Mouse (Mus musculus) urinary bladder, adult 2 months (tissue): ENCODE measurements around the gene Cpsf4l. TPM values are rescaled to one million over a fixed set of nuclear protein-coding genes. Genes with fewer than 3 reads are reported as not detected.
A peak's percentile ranks its signal among the peaks of the same experiment; 100 is the strongest.

Experiments used
- DNase-seq: peaks from one replicate; pipeline ENCODE4 v3.0.0; 2022; ENCODE audit warnings: low spot score
- polyA plus RNA-seq: library from polyadenylated mRNA; depleted of rRNA; stranded (reverse); fragments of >200 nt; gene quantifications from 2 replicates; pipeline ENCODE4 v1.2.3, GENCODE M21; 2012; rRNA removed

The Cpsf4l gene
- 0.38 and 0.44 TPM in 2 replicates for polyA plus RNA-seq

DNA sequence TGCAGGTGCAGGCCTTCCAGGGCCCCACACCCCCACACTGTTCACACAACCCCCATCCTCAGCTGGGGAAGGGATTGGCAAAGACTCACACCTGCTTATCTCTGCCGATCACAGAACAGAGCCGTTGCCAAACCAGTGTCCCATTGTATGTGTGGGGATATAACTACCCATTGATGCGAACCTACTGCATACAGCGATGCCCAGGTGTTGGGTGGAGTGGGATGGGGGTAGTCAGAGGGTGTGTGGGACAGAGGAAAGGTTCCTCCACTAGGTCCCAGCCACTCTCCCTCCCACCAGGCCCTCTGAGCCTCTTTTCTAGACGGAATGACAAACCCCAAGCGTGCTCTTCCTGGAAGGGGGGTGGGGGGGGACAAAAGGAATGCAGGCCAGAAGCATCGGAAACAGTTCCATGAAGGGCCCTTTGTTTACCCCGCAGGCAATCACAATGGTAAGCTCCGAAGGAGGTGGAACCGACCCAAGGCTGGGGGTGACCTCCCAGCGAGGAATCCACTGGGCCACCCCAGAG, at the start of gene Cpsf4l:
TSS of gene Cpsf4l (minus strand) at position 287 of the 526 bp plus-strand sequence.
- no peak for DNase-seq

DNA sequence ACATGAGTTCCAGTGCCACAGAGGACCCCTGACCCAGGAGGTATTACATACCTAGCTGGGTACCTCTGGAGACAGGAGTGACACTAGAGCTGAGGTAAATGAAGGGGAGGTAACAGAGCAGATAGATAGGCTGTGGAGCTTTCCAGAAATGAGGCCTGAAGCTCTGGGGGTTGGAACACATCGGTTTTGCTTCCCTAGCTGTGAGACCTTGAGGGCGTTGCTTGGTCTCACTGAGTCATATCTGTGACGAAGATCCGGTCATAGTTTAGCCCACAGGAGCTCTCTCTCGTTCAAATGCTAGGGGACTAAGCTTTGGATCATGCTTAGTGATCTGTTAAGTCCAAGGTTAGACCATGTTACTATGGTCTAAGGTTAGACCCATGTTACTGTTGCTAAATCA, 49.0 kb upstream of the Cpsf4l start:
- DNase-seq: no peak

DNA sequence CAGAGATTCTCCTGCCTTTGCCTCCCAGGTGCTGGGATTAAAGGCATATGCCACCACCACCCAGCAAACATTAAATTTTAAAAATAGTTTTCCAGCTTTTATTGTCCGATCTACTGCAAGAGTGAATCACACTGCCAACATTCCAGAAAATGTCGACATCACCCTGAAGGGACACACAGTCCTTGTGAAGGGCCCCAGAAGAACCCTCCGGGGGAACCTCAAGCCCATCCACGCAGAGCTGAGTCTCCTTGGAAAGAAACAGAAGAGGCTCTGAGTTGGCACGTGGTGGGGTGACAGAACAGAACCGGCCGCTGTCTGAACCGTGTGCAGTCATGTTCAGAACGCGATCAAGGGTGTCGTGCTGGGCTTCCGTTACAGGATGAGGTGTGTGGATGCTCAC, 46.8 kb upstream of the Cpsf4l start:
- DNase-seq: no peak

DNA sequence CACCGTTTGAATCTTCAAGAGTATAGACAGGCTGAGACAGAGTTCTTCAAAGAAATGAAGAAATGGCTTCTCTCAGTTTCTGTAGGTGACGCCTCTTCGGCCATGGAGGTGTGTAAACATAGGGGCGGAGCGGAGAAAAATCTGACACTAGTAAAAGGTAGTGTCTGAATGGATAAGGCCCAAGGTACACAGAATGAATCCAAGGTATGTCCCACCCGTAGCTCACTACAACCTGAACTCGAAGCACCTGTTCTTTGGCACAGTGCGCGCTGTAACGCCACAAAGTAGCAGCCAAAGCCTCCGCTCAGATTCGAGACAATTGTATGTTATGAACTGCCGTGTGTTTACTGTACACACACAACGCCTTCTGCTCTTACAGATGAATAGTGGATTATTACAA, 46.1 kb upstream of the Cpsf4l start:
- no peak for DNase-seq

DNA sequence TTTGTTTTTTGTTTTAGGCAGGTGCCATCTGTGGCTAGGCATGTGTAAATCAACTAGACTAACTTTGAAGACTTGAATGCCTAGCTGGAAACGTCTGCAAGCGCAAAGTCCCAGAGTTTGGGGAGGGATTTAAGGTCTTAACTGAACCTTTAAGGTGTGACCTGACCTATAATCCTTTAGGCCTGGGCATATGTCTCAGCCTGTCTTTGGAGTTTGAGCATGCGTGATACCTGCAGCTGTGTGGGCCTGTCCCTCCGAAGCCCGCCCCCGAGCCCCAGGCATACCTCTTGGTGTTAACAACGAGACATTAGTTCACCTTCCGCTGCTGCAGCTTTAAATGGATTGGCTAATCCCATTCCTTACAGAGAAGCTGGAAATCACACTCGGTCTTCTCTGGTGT, 45.0 kb upstream of the Cpsf4l start:
- no peak for DNase-seq

DNA sequence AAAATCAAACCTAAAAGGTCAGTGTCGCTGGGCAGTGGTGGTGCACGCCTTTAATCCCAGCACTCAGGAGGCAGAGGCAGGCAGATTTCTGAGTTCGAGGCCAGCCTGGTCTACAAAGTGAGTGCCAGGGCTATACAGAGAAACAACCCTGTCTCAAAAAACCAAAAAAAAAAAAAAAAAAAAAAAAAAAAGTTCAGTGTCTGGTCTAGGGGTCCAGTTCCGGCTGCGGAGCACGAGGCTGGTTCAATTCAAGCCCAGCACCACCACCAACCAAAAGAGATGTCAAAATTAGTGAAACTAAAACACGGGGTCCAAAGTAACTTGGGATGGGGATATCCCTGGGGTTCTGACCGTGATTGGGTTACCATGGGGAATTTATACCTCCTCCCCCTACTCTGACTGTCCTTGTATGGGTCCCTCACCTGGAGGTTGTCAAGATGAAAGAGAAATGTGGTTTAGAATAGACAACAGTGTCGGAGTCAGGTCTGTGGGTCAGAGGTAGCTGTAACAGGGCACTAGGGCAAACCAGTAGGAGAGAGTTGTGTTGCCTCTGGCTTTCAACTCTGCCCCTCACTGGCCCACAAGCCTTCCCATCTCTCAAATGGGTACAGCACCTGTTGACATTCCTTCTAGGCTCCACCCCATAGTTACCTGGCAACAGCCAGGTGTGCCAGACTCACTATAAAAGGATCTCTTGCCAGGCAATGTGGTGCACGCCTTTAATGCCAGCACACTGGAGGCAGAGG, 43.0 kb upstream of the Cpsf4l start:
- DNase-seq: no peak

DNA sequence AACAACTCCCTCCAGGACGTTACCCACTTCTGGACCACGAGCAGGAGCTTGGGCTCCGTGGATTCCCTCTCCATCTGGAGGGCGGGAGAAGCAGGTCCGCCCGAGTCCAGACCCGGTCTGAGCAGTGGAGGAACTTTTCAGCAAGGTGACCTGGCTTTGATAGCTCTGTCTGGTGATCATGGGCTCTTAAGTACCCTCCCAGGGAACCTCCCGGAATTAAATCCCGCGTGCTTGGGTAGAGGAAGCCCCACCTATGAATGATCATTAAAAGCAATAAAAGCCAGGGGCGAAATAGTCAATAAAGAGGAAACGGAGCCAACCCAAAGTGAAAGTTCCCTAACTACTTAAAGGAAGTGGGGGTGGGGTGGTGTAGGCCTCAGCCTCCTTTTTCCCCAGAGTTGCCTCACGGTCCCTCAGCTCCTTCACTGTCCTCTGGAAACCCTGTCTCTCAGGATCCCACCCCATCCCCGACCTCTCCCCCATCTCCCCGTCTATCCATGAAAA, 42.4 kb upstream of the Cpsf4l start:
- DNase-seq: no peak

DNA sequence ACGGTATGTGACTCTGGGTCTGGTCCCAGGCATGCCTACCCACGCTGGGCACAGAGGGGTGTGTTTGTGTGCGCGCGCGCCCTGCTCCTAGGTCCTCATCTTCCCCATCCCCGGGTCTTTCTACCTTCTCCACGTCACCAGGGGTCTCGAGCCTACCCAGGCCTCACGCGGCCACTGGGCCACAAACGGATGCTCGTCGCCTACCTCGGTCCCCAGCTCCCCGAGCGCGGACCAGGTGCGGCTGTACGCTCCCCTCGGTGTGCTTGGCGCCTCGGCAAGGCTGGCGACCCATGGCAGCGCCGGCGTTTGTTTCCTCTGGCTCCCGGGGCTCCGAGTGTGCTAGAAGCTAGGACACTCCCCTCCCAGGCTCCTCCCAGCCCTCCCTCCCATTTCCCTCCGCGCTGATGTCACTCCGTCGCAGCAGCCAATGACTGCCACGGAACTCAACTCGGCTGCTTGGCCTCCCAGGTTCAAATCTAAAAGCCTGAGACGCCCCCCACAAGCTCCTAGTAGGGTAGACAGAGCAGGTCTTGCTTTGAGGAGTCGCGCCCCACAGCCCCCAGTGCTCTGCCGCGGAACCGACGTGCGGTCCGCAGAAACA, 41.8 kb upstream of the Cpsf4l start, which contains the start of gene Cdc42ep4:
TSS of gene Cdc42ep4 (minus strand) at position 398 of the 601 bp plus-strand sequence.
- DNase-seq: peak; percentile 79

DNA sequence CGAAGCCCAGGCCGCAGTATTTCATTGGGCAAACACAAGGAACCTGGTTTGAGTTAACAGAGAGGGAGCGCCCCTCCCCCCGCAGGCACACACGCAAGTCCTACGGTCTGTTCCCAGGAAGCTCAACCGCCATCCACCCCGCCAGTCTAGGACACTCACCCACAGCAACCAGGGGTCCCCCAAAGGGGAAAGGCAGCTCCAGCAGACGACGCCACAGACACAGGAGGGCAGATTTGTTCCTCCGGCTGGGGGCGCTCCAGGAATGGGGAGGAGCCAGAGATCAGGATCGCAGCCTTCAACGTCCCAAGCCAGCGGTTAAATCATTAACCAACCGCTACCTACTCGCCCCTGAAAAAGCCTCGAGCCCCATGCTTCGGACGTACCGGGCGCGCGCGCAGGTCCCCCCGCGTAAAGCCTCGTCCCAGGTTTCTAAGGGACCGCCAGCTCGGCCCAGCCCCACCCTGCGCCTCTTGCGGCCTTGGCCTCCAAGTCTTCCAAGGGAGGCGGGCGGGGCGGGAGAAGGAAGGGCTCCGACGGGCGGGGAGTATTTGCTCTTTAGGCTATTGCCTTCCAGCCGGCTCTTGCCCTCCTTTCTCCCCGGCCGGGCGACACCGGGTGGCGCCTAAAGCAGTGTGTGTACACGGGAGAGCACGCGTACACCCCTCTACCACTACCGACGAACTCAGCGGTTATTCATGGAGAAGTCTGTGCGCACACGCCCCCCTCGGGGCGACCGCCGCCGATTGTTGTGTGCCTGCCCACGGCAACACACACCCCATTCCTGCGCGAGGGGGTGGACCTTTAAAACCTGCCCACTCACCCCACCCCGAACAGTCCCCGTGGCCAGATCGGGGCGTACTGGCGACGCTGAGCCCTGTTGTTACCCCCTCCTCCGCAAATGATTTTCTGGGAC, 41.0 kb upstream of the Cpsf4l start:
- DNase-seq: peak; percentile 76

DNA sequence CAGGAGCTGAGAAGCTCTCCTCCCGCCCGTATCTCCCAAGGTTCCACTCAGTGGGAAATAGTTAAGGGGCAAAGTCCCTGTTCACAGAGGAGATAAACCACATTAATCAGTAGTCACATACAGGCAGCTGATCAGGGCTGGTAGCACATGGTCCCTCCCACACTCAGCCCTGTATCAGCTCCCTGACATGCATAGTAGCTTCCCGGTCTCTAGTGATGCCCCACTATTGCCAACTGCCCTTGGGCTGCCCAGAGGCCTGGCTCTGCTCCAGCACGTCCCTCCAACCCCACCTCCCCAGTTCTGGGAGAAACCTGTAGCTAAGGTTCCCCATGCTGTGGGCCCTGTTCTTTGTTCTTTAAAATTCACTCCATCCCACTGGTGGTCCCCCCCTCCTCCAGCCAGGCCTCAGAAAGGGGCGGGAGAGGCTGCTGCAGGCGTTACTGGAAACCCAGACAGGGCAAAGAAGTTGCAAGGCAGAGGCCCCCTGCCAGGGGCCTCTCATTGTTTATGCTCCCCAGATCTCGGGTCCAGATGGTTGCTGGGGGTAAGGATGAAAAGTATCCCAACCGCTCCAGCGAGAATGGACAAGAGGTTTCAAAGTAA, 40.0 kb upstream of the Cpsf4l start:
- DNase-seq: no peak

DNA sequence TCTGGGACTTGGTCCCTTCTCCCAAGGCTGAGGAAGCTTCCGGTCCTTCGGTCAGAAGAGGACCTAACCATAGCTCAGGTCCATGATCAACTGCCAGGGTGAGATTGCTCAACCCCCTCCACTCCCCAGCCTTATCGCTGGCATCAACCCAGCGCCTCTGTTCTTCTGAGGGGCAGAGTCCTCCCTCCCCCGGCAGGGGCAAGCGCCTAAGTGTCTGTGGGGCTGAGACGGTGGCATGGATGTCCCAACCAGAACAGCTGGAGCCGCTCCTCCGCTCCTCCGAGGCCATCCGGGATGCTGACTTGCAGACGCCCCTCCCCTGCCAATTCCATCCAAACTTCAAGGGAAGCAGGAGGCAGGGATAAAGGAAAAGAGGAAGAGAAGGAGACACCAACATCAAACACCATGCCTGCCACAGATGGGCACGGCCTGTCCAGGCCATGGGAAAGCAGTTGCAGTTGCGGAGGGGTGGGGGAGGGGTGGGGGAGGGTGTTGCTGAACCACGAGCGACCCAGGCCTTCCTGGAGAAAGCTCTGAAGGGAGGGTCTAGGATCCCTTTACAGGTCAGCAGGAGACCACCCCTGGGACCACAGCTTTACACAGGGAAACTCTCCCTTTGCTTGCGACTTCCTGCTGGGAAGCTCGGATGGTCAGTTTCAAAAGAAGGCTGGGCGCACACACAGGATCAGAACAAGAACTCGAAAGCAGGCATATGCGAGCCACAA, 39.1 kb upstream of the Cpsf4l start:
- DNase-seq: no peak

DNA sequence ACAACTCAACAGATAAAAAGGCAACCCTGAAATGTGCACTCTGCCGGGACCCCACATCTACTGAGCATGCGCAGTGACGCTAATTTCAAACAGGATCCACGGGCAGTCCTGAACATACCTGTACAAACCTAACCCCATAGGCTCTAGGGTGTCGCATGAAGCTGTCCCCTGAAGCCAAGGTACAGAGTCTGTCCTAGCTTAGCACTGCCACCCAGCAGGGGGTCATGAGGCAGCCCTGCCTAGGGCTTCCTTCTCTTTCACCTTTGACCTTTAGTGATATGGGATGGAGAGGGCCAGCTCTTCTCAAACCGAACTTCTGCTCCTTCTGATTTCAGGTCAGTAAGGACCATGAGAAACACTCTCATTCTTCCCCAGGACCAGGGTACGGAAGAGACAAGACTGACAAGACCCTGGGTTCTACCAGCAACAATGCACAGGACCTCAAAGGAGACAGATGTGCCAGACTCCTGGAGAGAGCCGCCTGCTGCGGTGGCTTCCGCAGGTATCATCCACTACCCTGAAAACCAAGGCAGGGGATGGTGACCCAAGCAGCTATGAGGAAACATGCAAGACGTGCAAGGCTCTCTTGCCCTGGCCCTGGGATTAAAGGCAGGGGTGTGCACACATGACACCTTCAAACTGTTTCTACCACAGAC, 38.0 kb upstream of the Cpsf4l start:
- no peak for DNase-seq

DNA sequence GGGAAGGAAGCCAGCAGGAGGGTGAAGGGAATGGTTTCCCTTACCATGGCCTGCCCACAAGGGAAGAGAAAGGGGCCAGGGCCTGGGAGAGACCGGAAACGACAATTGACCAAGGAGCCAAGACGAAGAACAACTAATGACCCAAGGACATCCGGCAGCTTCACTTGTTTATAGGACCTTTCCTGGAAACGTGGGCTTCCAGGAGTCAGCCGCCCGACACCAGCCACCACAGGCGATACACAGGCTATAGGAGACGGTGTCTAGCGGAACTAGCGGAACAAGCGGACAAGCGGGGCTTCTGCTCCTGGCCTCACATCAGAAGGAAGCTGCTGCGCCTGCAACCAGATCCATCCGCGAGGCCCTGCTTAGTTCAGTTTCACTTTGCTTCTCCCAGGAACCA, 37.2 kb upstream of the Cpsf4l start:
- no peak for DNase-seq

DNA sequence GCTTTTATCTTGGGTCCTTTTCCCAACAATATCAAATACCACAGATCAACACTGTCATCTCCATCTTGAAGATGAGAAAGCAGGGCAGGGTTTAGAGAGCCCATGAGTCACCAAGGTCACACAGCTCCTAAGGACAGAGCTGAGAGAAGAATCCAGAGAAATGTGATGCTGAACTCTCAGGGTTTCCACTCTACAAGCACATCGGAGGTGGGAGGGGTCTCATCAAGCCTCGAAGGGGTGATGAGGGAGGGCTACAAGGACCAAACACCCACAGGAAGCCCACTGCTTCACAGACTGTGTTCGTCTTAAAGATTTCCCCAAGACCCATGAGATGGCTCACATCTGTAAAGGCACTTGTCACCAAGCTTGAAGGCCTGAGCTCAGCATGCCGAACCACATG, 36.1 kb upstream of the Cpsf4l start:
- DNase-seq: no peak

DNA sequence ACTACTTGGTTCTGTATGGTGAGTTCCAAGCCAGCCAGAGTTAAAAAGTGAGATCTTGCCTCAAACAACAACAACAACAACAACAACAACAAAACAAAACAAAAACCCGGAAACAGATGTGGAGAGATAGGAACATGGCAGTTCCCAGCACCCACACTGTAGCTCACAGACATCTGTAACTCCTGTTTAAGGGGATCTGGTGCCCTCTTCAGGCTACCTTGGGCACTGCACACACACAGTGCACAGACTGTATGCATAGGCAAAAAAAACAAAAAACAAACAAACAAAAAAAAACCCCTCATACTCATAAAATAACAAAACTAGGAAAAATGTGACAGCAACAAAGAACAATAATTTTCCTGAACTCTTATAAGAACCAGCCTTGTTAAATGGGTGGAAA, 33.2 kb upstream of the Cpsf4l start:
- no peak for DNase-seq

DNA sequence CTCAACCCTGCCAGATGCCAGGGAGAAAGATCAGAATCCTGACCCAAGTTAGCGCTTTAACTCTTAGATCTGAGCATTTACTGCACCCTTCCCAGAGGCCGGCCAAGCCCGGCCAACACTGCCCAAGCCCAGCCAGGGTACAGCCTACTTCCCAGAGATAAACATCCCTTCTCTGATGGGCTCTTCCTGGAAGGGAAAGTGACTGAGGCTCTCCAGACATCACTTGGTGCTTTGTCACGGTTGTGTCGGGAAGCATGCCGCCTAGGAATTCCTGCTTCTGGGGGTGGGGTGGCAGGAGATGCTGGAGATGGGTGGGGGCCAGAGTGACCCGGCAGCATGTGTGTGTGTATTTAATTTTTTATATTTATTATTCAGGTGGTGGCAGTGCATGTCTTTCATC, 30.3 kb upstream of the Cpsf4l start:
- no peak for DNase-seq

DNA sequence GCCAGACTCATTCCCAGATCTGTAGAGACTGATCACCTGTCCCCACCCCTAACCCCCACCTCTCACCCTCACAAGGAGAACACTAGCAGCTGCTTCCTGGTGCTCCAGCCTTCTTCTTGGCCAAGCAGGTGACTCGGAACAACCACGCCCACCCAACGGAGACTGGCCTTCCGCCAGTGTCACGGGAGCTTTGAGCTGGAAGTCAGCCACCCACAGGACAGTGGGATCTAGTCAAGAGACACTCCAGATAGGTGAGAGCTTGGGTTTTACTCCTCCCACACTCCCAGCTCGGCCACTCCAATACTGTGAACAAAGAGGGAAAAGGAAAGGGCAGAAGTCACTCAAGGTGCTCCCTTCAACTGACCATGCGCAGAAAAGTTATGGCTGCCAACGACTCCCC, 29.4 kb upstream of the Cpsf4l start:
- no peak for DNase-seq

DNA sequence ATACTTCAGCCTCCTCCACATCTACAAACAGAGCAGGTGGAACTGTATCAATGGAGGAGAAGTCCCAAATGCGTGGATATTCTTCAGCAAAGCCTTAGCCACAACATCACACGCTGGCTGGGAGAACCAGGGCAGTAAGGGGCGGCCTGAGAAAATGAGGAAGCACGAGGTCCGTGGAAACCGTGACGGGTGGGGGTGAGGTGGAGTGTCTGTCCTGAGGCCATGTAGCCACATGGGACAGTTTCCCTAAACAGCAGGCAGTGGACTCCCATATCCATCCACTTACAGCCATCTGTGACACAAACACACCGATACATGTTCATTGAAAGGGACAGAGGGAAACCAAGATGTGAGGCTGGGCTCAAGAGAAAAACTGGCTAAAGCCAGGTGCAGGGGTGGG, 28.1 kb upstream of the Cpsf4l start:
- no peak for DNase-seq

DNA sequence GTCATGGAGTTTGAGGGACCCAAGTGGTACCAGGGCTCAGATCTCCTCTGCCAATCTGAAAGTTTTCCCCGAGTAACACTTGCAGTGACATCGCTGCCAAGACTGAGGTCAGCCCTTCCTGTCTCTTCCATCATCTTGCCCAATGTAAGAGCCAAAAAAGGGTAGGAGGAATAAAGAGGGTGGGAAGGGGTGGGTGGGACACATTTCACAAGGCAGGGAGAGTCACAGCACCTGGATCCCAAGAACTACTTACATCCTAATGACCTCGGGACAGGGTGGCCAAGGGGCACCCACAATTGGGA, 27.7 kb upstream of the Cpsf4l start:
- no peak for DNase-seq

DNA sequence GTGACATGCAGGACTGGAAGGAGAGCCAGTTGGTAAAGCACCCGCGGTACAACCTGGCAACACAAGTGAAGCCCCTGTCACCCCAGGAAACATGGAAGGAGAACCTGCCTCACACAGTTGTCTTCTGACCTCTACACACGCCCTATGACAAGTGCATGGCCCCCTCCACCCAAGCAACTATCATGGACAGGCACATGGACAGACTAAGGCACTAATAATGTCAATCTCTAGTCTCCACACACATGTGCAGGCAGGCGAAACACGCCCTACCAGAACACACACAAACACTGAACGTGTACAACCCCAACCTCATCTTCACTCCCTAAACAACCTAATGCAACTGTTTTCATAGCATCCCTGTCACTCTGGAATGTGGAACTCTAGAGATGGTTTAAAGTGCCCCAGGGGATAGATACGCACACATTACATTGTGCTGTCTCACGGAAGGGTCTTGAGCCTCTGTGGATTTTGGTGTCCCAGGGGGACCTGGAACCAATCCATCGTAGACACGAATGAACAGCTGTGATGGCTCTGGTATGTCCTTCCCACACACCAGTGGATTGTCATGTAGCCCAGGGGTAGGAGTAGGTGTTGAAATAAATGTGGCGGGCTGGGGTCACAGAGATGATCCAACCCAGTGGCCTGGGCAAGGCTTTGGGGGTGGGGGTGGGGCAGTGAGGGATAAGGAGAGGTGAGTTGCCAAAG, 27.2 kb upstream of the Cpsf4l start:
- no peak for DNase-seq
